ENCODE assay signal across 17 mouse cellular contexts in the genomic region with DNA sequence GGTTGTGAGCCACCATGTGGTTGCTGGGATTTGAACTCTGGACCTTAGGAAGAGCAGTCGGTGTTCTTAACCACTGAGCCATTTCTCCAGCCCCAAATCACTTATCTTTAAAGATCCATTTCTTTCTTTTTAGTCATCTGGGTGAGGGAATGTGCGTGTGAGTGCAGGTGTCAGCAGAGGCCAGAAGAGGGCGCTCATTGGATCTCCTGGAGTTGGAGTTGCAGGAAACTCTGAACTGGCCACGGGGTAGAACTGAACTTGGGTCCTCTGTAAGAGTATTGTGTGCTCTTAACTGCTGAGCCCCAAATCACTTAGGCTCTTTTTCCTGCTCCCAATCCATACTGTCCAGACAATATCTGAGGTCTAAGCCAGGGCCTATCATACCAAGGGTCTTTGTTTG.
"Had no signal": no experiment of that assay in that cellular context is flagged by ENCODE, and none has a peak within 500 bp of the region (broad histone marks: within the 10 kb centered on the region; RNA-seq: fewer than 3 reads in every experiment).

No protein-coding gene starts in this region.

- H3K4me2 ChIP-seq: kidney, embryonic 15.5 days; limb, embryonic 13.5 days; liver, embryonic 13.5 days; midbrain, embryonic 15.5 days; neural tube, embryonic 13.5 days had no signal

- H3K9ac ChIP-seq: kidney, embryonic 15.5 days; limb, embryonic 13.5 days; liver, embryonic 13.5 days; midbrain, embryonic 15.5 days; neural tube, embryonic 13.5 days had no signal

- H3K4me1 ChIP-seq: limb, embryonic 13.5 days; liver, embryonic 13.5 days; midbrain, embryonic 10.5 days; midbrain, embryonic 15.5 days had no signal

- H3K36me3 ChIP-seq: limb, embryonic 13.5 days; midbrain, embryonic 10.5 days; midbrain, embryonic 15.5 days; neural tube, embryonic 13.5 days had no signal

- ATAC-seq: midbrain, embryonic 15.5 days had no signal

- H3K4me3 ChIP-seq: kidney, embryonic 15.5 days; limb, embryonic 13.5 days; liver, embryonic 13.5 days; midbrain, embryonic 10.5 days; midbrain, embryonic 15.5 days; neural tube, embryonic 13.5 days had no signal

- H3K9me3 ChIP-seq: kidney, embryonic 15.5 days; limb, embryonic 13.5 days; liver, embryonic 13.5 days; midbrain, embryonic 10.5 days; midbrain, embryonic 15.5 days; neural tube, embryonic 13.5 days had no signal

- H3K27ac ChIP-seq: kidney, embryonic 15.5 days; limb, embryonic 13.5 days; liver, embryonic 13.5 days; midbrain, embryonic 10.5 days; midbrain, embryonic 15.5 days; neural tube, embryonic 13.5 days had no signal

- DNase-seq: kidney, adult 11 months; kidney, postnatal 36 days; layer of hippocampus, adult 9-11 months; layer of hippocampus, postnatal 36 days; left cerebral cortex, postnatal 4 days; liver, embryonic 13.5 days; lung, adult 18-20 months; lung, postnatal 36 days; retina, postnatal 1 day; right cerebral cortex, postnatal 4 days; spleen, adult 18-20 months; thymus, postnatal 4 days had no signal

- H3K27me3 ChIP-seq: kidney, embryonic 15.5 days; limb, embryonic 13.5 days; liver, embryonic 13.5 days; midbrain, embryonic 15.5 days; neural tube, embryonic 13.5 days had no signal
